Mouse (Mus musculus): ENCODE data around the gene Fabp3. TPM values are rescaled to one million over a fixed set of nuclear protein-coding genes. Genes with fewer than 3 reads are reported as not detected.

Gene Fabp3
- polyA plus RNA-seq, 1 experiment from 2014 or later, result 49.1 TPM

GRCm38 (mm10) chr4:130350690-130351422 lies 42.5 kb downstream of the Fabp3 start:
- H3K36me3 ChIP-seq, result peaks cover 67% of the 10 kb centered on the region
- H3K9ac ChIP-seq, result no peak overlapping the region
- WGBS, result 89% methylated on average over 16 of the region's 16 CpGs
- ATAC-seq (ENCODE audit: low FRiP score, low read depth), result no peak
- no peaks in the 10 kb centered on the region for H3K27me3 ChIP-seq (replicated peaks)
- no peaks in the 10 kb centered on the region for H3K9me3 ChIP-seq
- H3K4me2 ChIP-seq (replicated peaks), result no peak overlapping the region
- no peak overlapping the region for H3K27ac ChIP-seq
- H3K4me1 ChIP-seq, result no peaks in the 10 kb centered on the region
- no peak overlapping the region for H3K4me3 ChIP-seq

GRCm38 (mm10) chr4:130352588-130352987 lies 44.2 kb downstream of the Fabp3 start:
- WGBS, result 93% methylated on average over 7 of the region's 7 CpGs
- no peak overlapping the region for H3K4me2 ChIP-seq (replicated peaks)
- H3K9me3 ChIP-seq, result 0 out of 2 replicates have a peak, but pooled peaks cover 4% of the 10 kb centered on the region
- no peak for ATAC-seq (ENCODE audit: low FRiP score, low read depth)
- H3K27ac ChIP-seq, result no peak overlapping the region
- H3K4me3 ChIP-seq, result no peak overlapping the region
- no peak overlapping the region for H3K9ac ChIP-seq
- peaks cover 66% of the 10 kb centered on the region for H3K36me3 ChIP-seq
- no peaks in the 10 kb centered on the region for H3K27me3 ChIP-seq (replicated peaks)
- no peaks in the 10 kb centered on the region for H3K4me1 ChIP-seq

- Histone ChIP-seq H3K4me1 (peaks cover 17% of the 10 kb centered on the region), H3K4me3 (no peak overlapping the region), H3K9ac (no peak overlapping the region), H3K36me3 (peaks cover 16% of the 10 kb centered on the region; the same call in 1 of the 2 replicates), H3K4me2 (replicated peaks) (no peak overlapping the region), H3K27ac (no peak overlapping the region), H3K9me3 (0 out of 2 replicates have a peak, but pooled peaks cover 4% of the 10 kb centered on the region), H3K27me3 (replicated peaks) (no peaks in the 10 kb centered on the region)
- ATAC-seq (ENCODE audit: low FRiP score, low read depth), result no peak
Measured at GRCm38 (mm10) chr4:130357946-130358345, 49.6 kb downstream of the Fabp3 start.

GRCm38 (mm10) chr4:130359486-130360237 lies 51.3 kb downstream of the Fabp3 start, which contains the start of the genes Zcchc17 and Snrnp40:
Gene Zcchc17 (minus strand): TSS chr4:130359943.
Gene Snrnp40 (plus strand): TSS chr4:130360132.
- Histone ChIP-seq H3K4me1 (peaks cover 17% of the 10 kb centered on the region), H3K27me3 (replicated peaks) (no peaks in the 10 kb centered on the region), H3K9me3 (0 out of 2 replicates have a peak, but pooled peaks cover 4% of the 10 kb centered on the region), H3K9ac (peak within 1 kb of the TSS; percentile 79), H3K4me2 (replicated peaks) (peak within 1 kb of the TSS; percentile 78), H3K27ac (peak within 1 kb of the TSS; percentile 53; the same call in 1 of the 2 replicates), H3K36me3 (peaks cover 20% of the 10 kb centered on the region), H3K4me3 (peak within 1 kb of the TSS; percentile 96)
- ATAC-seq (ENCODE audit: low FRiP score, low read depth), result peak; percentile 98
- under 1% methylated on average over 49 of the region's 49 CpGs for WGBS

- peaks cover 17% of the 10 kb centered on the region for H3K4me1 ChIP-seq
- no peaks in the 10 kb centered on the region for H3K27me3 ChIP-seq (replicated peaks)
- peak overlapping the region; percentile 78 for H3K4me2 ChIP-seq (replicated peaks)
- no peak for ATAC-seq (ENCODE audit: low FRiP score, low read depth)
- H3K27ac ChIP-seq, result no peak overlapping the region
- peak overlapping the region; percentile 96 for H3K4me3 ChIP-seq
- H3K9ac ChIP-seq, result peak overlapping the region; percentile 79
- peaks cover 26% of the 10 kb centered on the region for H3K36me3 ChIP-seq
- under 1% methylated on average over 19 of the region's 19 CpGs for WGBS
- 0 out of 2 replicates have a peak, but pooled peaks cover 4% of the 10 kb centered on the region for H3K9me3 ChIP-seq
Measured at GRCm38 (mm10) chr4:130360238-130360590, 51.8 kb downstream of the Fabp3 start.

Other genes starting within 250 kb of the Fabp3 start
- gene Pef1, start 206.0 kb upstream of the Fabp3 start, polyA plus RNA-seq (2016; fragmentation: Nextera tagmentation; extraction: Ambion mirVana), result 64.8 and 66.7 TPM in 2 replicates
- gene Hcrtr1, start 169.2 kb upstream of the Fabp3 start, polyA plus RNA-seq (2016; fragmentation: Nextera tagmentation; extraction: Ambion mirVana), result 0.52 and 0.62 TPM in 2 replicates
- 5.0 and 5.5 TPM in 2 replicates for gene Tinagl1, start 133.5 kb upstream of the Fabp3 start, polyA plus RNA-seq (2016; fragmentation: Nextera tagmentation; extraction: Ambion mirVana)
- not detected in 2 replicates for gene Gm853, start 86.2 kb upstream of the Fabp3 start, polyA plus RNA-seq (2016; fragmentation: Nextera tagmentation; extraction: Ambion mirVana)
- 61.3 and 71.6 TPM in 2 replicates for gene Serinc2, start 29.4 kb upstream of the Fabp3 start, polyA plus RNA-seq (2016; fragmentation: Nextera tagmentation; extraction: Ambion mirVana)
- 0.59 TPM in 1 of 2 replicates, not detected in the other for gene Gm10570, start 79 bp downstream of the Fabp3 start, polyA plus RNA-seq (2016; fragmentation: Nextera tagmentation; extraction: Ambion mirVana)
- 70.3 and 75.7 TPM in 2 replicates for gene Zcchc17, start 51.3 kb downstream of the Fabp3 start, polyA plus RNA-seq (2016; fragmentation: Nextera tagmentation; extraction: Ambion mirVana)
- 160 and 166 TPM in 2 replicates for gene Snrnp40, start 51.5 kb downstream of the Fabp3 start, polyA plus RNA-seq (2016; fragmentation: Nextera tagmentation; extraction: Ambion mirVana)

All from neural tube, embryonic 12.5 days (tissue).